Mouse (Mus musculus): ENCODE measurements around the gene Hinfp.

Gene Hinfp

GRCm38 (mm10) chr9:44305466-44306079 is at the start of gene Hinfp:
Gene Hinfp, minus strand, starts transcription at chr9:44305671.
- DNase-seq (ENCODE audit: low read depth, low spot score) = peak; percentile 99

DNA sequence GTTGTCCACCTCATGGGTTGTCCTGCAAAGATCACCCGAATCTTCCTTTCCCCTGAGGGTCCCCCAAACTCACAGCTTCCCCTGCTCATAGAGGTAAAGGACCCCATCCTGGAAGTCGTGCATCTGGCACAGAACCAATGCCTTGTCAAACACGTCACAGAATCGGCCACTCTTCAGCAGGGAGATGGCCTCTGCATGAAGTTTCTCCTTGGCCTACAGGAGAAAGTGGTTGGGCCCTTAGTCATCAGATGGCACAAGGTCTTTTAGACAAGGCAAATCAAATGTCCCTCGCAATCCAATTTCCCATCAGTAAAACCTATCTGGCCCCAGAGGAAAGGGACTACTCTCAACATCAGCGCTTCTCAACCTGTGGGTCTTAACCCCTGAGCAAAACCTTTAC is 47.7 kb upstream of the Hinfp start:
- no peak for DNase-seq (ENCODE audit: low read depth, low spot score)

GRCm38 (mm10) chr9:44352337-44352736 is 46.9 kb upstream of the Hinfp start:
- no peak for DNase-seq (ENCODE audit: low read depth, low spot score)

GRCm38 (mm10) chr9:44351396-44351795 is 45.9 kb upstream of the Hinfp start:
- no peak for DNase-seq (ENCODE audit: low read depth, low spot score)

- no peak for DNase-seq (ENCODE audit: low read depth, low spot score)
Measured at GRCm38 (mm10) chr9:44348546-44348945, 43.1 kb upstream of the Hinfp start.

DNA sequence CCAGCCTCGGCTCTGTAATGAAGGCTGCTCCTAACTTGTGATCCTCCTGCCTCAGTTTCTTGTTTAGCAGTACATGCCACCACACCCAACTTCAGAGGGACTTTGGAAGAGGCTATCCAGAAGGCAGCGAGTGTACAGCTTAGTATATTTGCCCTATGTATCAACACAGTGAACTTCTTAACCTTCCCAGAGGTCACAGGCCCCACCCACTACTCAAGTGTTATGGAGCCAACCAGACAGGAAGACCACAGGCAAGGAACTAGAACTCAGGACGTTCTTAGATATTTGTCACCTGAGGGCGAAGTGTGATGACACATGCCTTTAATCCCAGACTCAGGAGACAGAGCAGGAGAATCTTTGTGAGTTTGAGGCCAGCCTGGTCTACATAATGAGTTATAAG is 42.1 kb upstream of the Hinfp start:
- DNase-seq (ENCODE audit: low read depth, low spot score) = no peak

- DNase-seq (ENCODE audit: low read depth, low spot score) = no peak
Measured at GRCm38 (mm10) chr9:44347166-44347565, 41.7 kb upstream of the Hinfp start.

- no peak for DNase-seq (ENCODE audit: low read depth, low spot score)
Measured at GRCm38 (mm10) chr9:44345570-44346433, 40.3 kb upstream of the Hinfp start.

DNA sequence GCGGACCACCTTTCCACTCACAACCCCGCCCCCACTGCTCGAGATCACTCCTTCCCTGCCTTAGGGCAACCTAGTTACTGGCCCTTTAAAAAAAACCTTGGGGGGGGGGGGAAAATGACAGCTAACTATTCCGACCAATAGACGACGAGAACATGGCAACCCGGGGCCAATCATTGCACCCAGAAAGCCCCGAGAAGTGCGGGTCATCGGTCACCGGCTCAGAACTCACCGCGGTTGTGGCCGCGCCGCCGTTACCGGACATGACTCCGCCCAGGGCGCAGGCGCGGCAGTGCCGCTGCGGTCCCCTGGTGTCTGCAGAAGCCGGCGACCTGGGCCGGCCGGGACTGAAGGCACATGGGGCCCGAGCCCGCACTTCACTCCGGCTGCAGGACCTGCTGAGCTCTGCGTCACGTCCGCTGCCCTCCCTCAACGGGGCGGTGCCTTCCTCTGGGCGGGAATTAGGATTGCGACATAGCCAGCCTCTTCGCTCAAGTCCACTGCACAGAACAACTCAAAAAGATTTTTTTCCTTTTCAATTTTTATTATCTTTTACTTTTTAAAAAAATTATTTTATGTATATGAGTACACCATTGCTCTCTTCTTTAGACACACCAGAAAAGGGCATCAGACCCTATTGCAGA is 38.4 kb upstream of the Hinfp start, which contains the start of gene Hmbs:
Gene Hmbs (minus strand): TSS at position 448 of the 641 bp plus-strand sequence.
- DNase-seq (ENCODE audit: low read depth, low spot score) = peak; percentile 92

- DNase-seq (ENCODE audit: low read depth, low spot score) = peak; percentile 42
Measured at GRCm38 (mm10) chr9:44343290-44343689, 37.8 kb upstream of the Hinfp start.

DNA sequence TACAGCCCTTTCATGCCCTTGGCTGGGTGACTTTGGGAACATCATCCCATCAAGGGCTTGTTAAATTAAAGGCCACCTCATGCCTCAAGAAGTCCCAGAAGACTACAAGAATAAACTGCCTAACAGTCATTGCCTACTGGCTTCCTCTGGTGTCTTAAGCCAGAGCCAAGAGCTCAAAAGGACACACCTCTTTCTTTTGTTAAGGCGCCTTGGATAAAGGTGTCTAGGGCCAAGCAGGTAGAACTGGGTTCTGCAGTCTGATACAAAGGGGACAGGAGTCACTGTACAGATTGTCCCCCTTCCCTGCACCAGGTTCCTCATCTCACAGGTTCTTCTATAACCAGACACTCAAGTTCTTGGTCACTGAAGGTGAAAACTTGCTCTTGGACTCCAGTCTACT is 37.1 kb upstream of the Hinfp start:
- no peak for DNase-seq (ENCODE audit: low read depth, low spot score)

- no peak for DNase-seq (ENCODE audit: low read depth, low spot score)
Measured at GRCm38 (mm10) chr9:44342173-44342572, 36.7 kb upstream of the Hinfp start.

DNA sequence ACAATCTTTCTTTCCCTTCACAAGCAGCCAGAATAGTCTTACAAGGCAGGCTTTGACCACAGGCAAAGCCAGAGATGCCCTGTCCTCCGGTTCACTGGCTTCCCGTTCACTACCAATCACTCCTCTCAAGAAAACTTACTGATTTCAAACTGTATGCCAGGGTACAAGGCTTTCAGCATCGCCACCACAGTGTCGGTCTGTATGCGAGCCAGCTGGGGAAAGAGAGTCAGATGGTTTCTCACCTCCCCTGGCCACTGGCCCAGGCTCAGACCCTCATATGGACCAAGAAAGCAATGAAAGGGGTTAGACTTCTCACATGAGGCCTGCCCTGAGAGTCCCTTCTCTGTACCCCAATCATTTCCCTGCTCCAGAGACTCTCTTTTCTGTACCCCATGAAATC is 36.0 kb upstream of the Hinfp start:
- DNase-seq (ENCODE audit: low read depth, low spot score) = no peak

DNA sequence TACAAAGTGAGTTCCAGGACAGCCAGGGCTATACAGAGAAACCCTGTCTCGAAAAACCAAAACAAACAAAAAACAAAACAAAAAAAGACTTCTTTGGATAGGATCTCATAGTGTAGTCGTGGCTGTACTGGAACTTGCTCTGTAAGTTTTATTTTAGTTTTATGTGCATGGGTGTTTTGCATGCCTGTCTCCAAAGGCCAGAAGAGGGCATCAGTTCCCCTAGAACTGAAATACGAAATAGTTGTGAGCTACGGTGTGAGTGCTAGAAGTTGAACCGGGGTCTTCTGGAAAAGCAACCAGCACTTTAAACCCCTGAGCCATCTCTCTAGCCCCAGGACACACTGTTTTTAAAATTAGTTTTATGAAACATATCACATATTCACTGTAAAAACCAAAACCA is 33.1 kb upstream of the Hinfp start:
- no peak for DNase-seq (ENCODE audit: low read depth, low spot score)

- peak; percentile 40 for DNase-seq (ENCODE audit: low read depth, low spot score)
Measured at GRCm38 (mm10) chr9:44337436-44338169, 32.1 kb upstream of the Hinfp start.

GRCm38 (mm10) chr9:44336964-44337363 is 31.5 kb upstream of the Hinfp start:
- DNase-seq (ENCODE audit: low read depth, low spot score) = peak; percentile 58

- peak; percentile 49 for DNase-seq (ENCODE audit: low read depth, low spot score)
Measured at GRCm38 (mm10) chr9:44336513-44336912, 31.0 kb upstream of the Hinfp start.

DNA sequence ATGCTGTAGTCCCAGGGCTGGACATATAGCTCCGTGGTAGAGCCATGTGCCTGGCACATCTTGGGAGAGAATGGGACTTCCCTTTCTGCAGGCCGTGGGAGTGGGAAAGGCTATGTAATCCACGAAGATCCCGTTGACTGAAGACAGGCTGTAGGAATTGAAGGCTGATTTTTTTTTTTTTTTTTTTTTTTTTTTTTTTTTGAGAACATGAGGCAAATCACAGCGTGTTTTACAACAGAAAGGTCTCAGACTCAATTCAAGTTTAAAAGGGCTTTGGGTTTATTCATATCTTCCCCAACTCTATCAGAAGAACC is 30.6 kb upstream of the Hinfp start:
- DNase-seq (ENCODE audit: low read depth, low spot score) = no peak

DNA sequence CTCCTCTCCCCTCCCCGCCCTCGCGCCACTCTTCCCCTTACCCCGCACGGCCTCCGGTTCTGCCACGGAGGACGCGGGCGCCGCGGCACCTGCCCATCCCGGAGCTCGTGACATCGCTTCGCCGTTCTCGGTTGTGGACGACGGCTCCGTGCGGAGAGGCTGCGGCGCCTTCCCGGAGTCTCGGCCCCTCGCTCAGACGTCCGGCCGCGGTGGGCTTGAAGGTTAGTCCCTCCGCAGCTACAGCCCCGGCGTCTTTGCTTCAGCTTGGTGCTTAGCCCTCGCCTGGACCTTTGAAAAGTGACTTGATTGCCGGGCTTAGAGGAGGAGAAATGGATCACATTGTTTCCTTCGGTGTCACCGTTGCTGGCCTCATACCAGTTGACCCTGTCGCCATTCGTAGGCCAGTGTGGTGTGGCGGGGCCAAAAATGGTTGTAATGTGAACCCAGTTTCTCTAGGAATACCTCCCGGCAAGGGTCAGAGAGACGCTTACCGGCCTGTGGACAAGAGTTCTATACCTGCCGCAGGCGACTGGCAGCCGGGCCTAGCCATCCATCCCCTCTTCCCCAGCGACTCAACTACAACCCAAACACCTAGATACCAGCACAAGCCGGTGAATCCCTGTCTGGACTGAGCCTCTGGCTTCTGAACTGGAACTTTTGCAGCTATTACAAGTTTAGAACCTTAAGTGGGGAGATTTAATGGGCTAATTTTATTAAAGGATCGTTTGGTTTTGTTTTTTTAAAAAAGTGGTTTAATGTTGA is 30.0 kb upstream of the Hinfp start:
- peak; percentile 55 for DNase-seq (ENCODE audit: low read depth, low spot score)

DNA sequence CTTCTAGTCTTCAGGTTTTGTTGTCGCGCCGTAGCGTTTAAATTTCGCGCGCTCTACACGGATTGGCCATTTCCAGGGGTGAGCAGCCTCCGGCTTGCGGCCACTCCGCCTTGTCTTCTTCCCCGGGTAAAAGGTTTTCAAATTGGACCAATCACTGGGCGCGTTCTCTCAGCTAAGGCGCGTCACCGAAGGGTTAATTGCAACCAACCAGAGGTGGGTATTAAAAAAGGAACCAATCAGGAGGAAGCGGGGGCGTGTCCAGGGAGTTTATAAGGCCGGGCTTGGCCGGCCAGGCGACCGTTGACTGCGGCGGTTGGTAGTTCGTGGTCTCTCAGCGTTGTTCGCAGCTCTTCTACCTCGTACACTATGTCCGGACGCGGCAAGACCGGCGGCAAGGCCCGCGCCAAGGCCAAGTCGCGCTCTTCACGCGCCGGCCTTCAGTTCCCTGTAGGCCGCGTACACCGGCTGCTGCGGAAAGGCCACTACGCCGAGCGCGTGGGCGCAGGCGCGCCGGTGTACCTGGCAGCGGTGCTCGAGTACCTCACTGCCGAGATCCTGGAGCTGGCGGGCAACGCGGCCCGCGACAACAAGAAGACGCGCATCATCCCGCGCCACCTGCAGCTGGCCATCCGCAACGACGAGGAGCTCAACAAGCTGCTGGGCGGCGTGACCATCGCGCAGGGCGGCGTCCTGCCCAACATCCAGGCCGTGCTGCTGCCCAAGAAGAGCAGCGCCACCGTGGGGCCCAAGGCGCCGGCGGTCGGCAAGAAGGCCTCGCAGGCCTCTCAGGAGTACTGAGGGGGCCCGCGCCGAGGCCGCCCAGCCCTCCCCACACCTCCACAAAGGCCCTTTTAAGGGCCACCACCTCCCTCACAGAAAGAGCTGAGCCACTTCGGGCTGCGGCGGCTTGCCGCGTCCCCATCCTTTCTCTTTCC is 29.2 kb upstream of the Hinfp start, which contains the start of gene H2afx:
Gene H2afx (plus strand): TSS at position 299 of the 935 bp plus-strand sequence.
- peak; percentile 99 for DNase-seq (ENCODE audit: low read depth, low spot score)

Measured in 3T3-L1 (cell line).